Mouse (Mus musculus) ES-E14 (cell line): ENCODE measurements around the gene Fam198b.

ENCODE experiments used
- CHD2 ChIP-seq: IDR thresholded peaks from 2 replicates; pipeline ENCODE4 v1.6.1; 2014; ENCODE audit warnings: mild to moderate bottlenecking, low read depth, low read length, inconsistent platforms
- HCFC1 ChIP-seq: IDR thresholded peaks from 2 replicates; pipeline ENCODE4 v1.6.1; 2012; ENCODE audit warnings: low read length, inconsistent platforms, borderline replicate concordance; ENCODE audit not compliant: insufficient read depth
- MAFK ChIP-seq: IDR thresholded peaks from 2 replicates; pipeline ENCODE4 v1.6.1; 2014; ENCODE audit warnings: mild to moderate bottlenecking, low read depth, low read length, inconsistent platforms; ENCODE audit not compliant: insufficient read depth
- ZC3H11A ChIP-seq: IDR thresholded peaks from 2 replicates; pipeline ENCODE4 v1.6.1; 2012; ENCODE audit warnings: low read depth, mild to moderate bottlenecking, inconsistent platforms, low read length, borderline replicate concordance

- TF ChIP-seq MAFK (no peak), ZC3H11A (no peak), CHD2 (no peak), HCFC1 (no peak)
Observed at GRCm38 (mm10) chr3:79968426-79968825, 84.1 kb downstream of the Fam198b start.
